Mouse (Mus musculus): Measurements from ENCODE around the gene Gm9573. TPM values are rescaled to one million over a fixed set of nuclear protein-coding genes. Genes with fewer than 3 reads are reported as not detected.

The Gm9573 gene
- not detected for total RNA-seq (2021)
- long read RNA-seq, experiment 1 = 0 reads
- long read RNA-seq, experiment 2 = 0 reads

DNA sequence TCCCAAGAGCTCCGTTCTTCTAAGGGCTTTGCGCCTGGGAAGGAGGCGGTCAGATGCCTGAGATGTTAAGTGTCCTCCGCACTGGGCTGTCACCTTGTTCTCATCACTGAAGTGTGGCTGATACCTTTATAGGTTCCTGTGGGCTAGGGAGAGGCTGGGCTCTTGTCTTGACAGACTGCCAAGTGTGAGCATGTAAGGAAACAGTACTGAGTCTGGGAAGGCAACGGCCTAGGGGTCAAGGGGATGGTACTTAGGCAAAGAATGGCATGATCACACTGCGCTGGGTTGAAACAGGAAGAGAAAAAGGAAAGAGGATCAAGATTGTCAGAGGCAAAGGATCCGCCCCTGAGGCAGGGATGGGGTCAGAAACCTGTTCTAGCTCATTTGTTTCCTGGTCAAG, at the start of gene Gm9573:
Gene Gm9573 (minus strand): TSS at position 101 of the 400 bp plus-strand sequence.
- no peak for DNase-seq (ENCODE audit: low spot score in 2 of 2)

DNA sequence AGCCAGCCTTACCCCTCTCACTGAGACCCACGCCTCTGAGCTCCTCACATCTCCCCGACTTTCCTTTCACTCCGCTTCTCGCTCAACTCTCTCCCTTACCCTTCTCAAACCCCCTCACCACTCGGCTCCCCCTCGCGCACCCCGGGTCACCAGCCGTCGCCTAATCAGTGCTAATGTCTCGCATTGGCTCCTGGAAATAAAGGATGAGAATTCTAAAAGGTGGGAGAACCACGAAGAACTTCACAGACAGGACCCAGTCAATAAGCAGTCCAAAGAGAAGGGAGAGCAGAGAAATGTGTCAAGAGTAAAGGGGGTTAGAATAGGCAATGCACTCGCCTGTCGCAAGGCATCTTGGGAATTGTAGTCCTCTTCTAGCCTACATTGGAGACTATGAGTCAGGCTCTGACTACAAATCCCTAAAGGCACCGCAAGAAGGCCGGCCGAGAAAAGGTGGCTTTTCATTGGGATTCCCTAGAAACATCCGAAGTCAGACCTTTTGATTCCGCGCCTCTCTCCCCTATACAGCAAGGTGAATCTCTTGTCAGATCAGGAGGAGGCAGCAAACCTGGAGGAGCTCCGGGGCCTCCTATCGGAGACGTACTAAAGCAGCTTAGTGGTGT, 47.1 kb upstream of the Gm9573 start, which contains the start of gene Gtf2h4:
Gene Gtf2h4 (minus strand): TSS at position 324 of the 620 bp plus-strand sequence.
- peak; percentile 66 to 72 for DNase-seq (ENCODE audit: low spot score in 2 of 2)

DNA sequence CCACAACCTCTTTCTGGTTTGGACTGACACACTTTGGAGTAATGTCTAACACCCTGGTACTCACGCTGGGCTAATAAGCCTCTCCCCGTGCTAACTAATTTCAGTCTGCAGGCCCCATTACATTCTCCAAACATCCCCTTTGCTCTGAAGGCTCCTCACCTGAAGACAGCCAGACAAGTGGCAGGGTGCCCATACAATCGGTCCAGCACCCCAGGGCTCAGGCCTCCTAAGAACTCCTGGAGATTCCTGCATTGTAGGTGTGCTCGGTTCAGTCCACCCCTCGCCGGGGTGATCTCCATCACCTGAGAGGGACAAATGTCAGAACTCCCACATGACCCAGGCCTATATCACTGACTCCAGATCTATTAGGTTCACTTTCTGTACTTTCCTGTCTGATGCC, 46.1 kb upstream of the Gm9573 start:
- no peak for DNase-seq (ENCODE audit: low spot score in 2 of 2)

DNA sequence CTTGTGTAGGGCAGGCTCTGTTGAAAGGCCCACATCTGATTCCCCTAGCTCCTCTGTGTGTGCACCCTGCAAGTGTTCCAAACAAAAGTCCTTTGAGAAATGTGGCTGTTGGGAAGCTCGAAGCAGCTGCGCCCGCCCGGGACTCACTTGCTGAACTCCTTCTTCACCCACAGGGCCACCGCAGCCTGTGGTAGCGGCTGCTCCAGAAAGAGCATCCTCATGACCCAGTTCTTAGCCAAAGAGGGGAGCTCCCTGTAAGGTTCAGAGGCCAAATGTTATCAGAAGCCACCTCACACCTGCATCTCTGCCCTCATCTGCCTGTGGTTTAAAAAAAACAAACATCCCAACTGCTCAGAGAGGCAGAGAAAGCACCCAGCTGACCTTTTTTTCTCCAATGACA, 45.4 kb upstream of the Gm9573 start:
- DNase-seq (ENCODE audit: low spot score in 2 of 2) = no peak

DNA sequence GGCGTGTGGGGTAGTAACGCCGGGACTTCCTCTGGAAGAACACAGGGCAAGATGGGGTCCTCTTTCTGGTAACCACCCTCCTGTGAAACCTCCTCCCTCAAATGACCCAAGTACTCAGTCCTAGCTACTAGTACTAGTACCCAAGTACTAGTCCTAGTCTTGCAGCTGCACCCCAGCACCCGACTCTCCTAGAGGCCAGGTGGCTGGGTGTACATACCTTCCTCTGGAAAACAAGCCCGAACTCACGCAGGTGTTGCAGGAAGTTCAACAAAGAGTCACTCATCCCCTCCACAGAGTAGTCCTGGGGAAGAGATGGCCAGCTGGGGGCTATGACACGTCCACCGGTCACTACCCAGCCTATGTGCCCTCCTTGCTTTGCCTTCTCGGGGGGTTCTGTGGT, 43.3 kb upstream of the Gm9573 start:
- no peak for DNase-seq (ENCODE audit: low spot score in 2 of 2)

DNA sequence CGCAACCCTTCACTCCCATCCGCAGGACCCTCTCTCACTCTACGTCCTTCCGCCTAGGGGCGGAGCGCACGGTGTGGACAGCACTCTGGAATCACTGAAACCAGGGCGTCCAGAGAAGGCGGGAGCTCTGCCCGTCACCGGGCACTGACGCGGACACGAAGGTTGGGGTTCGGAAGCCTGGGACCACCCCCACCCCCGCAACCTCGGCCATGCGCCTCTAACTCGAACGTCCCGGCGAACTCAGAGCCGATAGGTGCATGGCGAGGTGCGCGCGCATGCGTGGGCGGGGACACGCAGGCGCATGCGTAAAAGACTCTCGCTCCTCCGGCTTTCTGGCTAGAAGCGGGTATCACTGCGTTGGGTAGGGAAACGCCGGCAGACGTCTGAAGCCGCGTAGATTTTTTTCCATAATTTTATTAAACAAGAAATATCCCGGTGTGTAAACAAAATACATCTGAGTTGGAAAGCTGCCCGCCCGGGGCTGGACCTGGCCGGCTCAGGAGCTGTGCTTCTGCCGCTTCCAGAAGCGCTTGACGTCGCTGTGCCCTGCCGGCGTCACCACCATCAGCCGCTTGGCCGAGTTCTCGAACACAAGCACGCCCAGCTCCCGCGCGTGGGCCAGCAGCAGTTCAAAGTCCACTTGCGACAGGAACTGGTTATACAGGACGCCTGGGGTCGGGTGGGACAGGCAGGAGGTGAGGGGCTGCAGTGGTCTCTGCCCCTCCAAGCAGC, 41.1 kb upstream of the Gm9573 start, which contains the start of gene Vars2:
Gene Vars2 (minus strand): TSS at position 259 of the 732 bp plus-strand sequence.
- peak; percentile 97 to 98 for DNase-seq (ENCODE audit: low spot score in 2 of 2)

DNA sequence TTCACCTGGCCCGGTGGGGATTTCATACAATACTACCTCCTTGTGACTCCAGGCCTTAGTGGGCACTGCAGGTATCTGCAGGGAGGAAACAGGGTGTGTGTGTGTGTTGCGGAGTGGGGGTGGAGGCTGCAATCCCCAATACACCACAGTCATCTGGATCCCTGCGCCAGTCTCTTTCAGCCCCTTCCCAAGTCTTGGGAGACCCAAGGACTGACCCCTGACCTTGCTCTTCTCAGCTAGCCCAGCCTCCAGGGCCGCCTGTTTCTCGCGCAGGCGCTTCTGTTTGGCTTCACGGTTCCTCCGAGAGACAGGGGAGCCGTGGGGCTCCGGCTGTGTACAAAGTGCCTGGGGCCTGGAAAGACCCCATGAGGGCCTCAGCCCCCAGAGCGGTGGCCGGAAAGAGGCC, 40.4 kb upstream of the Gm9573 start:
- DNase-seq (ENCODE audit: low spot score in 2 of 2) = no peak

DNA sequence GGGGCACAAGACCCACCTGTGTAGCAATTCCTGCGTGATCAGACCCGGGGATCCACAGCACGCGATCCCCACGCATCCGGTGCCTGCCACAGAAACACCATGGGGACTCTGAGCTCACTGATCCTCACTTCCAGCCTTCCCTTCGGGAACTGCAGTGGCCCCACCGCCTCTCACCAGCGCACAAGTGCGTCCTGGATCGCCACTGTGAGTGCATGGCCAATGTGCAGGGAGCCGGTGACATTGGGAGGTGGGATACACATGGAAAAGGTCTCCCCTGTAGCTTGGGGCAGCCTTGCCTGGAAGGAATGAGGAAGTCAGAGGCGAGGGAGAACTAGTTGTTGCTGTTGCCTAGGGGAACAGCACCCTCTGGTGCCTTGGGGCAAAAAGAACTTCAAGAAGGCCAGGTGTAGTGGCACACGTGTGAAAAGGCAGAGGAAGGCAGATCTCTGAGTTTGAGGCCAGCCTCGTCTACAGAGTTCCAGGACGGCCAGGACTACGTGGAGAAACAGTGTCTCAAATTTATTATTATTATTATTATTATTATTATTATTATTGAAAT, 39.6 kb upstream of the Gm9573 start:
- DNase-seq (ENCODE audit: low spot score in 2 of 2) = no peak

DNA sequence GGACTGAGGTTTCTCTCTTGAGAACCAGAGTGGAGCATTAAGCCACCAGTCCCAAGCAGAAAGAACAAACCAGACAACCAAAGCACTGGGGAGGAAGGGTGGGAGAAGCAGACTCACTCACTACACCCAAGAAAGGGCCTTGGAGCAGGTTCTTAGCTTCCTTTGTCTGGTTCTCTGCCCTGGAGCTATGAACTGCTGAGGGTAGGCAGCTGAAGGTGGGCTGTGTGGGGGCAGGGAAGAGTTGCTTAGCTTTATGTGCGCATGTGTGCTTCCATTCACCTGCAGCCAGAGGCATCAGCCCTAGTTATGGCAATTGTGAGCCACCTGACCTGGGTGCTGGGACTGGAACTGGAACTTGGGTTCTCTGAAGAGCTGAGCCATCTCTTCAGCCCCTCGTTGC, 26.6 kb upstream of the Gm9573 start:
- DNase-seq (ENCODE audit: low spot score in 2 of 2) = no peak

DNA sequence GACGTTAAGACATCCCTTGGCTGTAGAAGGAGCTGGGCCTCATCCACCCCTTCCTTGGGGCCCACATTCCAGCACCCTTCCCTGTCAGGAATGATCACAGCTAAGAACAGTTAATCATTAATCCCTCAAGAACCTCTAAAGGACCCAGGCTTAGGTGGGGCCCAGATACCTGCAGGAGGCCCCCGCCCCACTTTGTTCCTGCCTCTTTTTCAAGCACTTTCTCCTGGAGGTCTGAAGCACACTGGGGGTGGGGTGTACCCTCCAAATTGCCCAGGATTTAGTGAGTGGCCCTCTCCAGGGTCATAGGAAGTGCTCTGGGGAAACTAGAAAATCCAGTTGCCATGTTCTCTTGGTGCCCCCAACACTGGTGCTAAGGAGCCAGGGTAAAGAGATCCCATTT, 23.0 kb upstream of the Gm9573 start:
- no peak for DNase-seq (ENCODE audit: low spot score in 2 of 2)

DNA sequence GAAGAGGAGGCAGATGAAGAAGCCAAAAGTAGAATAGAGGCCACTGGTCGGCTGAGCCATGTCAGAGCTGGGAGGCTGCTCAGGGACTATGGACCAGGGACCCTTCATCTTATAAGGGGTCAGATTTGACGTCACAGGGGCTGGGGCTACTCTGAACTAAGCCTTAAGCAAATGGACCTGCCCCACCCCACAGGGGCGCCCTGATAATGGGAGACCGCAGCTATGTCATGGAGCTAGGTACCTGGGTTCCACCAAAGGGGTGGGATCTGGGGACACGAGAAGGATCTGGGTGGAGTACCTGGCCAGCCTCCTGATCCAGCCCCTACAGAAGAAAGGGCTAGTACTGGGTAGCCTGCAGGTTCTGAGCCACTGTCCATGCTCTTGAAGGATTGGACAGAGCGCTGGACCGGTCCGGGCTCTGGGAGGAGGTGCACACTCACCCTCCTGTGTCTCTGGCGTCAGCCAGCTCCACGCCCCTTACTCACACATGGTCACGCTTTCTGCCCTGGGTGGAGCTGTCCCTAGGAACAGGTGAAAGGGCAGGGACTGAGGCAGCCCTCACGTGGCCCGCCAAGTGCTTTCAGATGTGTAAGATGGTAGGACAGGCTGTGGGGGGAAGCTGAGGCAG, 17.3 kb upstream of the Gm9573 start, which contains the start of gene Mucl3:
Gene Mucl3 (minus strand): TSS at position 87 of the 628 bp plus-strand sequence.
- DNase-seq (ENCODE audit: low spot score in 2 of 2) = no peak

DNA sequence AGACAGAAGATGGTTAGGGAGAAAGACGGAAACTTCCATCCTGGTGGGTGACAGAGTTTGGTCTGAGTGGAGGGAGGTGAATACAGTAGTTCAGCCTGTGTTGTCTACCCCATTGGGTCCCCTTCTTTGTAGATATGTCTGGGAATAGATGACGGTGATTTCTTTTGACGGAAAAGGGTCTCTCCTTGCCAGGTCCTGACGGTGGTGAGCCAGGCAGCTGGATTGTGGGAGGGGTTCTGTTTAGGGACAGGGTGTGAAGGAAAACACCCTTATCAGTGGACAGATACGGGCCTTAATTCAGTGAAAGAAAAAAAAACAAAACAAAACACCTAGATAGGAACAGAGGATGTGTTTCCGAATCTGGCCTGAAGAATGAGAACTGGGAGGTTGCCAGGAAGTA, 12.9 kb upstream of the Gm9573 start:
- DNase-seq (ENCODE audit: low spot score in 2 of 2) = no peak

DNA sequence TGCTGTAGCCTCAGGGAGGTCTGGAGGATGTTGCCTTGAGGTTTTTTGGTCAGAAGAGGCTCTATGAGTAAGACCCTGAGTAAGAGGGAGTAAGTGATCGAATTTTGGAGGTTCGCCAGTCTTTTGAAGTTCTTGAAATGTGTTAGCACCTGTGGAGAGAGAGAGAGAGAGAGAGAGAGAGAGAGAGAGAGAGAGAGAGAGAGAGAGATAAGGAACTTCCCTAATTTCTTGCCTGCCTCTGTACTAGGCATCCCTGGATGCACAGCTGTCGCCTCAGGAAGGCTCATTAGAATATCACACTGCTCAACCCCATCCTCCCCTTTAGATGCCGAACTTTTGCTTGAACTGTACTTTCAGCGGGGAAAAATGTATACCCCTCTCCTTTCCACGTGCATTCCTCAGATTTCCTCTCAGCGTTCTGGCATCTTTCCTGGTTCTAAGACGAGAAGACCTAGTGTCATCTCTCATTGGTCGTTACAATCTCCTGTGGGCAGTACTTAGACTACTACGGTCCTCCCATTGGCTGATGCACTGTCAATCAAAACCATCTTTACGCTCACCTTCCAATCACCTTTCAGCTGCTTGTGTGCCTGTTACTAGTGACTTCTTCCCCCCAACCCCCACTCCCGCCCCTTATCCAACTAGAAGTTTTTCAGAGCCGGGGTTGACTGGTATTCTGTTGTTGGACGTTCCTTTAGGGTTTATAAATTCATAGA, 12.2 kb upstream of the Gm9573 start:
- peak in 1 of 2 experiments; percentile 24 for DNase-seq (ENCODE audit: low spot score in 2 of 2)

DNA sequence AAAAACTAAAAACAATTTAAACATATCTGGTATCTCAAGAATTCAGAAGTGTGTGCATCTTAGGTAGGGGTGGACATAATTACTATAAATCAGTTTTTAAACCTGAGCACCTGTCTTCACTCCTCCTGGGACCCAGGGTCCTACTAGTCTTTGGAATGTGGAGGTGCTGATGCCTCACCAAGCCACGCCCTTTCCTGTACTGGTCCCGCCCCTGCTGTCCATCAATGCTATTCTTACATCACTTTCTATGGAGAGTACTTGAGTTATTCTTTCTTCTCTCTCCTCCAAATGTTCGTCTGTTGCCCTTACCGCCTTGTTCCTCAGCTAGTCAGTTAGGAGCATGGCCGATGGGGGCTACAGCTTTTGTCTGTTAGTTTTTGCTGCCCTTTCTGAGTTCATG, 9.9 kb upstream of the Gm9573 start:
- DNase-seq (ENCODE audit: low spot score in 2 of 2) = no peak

DNA sequence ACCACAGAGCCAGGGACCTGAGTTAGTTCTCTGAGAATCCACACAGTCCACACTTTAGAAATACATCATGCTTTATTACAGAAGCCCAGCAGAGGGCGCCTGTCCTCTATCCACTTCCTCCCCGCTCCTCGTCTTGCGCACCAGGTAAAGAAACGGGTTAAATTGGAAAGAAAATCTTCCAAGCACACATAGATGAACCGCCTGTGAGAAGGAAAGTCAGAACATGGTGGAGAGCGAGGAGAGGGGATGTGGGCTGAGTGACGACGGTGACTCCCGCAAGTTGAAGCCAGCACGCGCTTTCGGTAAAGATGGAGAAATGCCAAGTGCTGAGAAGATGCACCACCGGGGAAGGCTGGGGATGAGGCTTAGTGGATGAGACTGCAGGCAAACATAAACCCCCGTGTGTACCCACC, 9.3 kb upstream of the Gm9573 start:
- DNase-seq (ENCODE audit: low spot score in 2 of 2) = peak; percentile 57 to 59

DNA sequence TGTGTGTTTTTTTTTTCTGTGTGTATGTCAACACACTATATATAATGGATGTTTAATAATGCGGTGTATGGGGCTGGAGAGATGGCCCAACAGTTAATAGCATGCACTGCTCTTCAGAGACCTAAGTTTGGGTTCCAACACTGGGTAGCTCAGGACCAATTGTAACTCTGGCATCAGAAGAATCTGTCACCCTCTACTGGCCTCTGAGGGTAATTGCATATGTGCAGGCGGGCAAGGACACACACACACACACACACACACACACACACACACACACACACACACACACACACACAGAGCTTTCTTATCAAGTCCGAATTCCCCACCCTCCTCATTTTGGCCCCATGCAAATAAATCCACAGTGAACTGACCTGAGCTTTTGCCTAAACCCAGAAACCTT, 8.8 kb upstream of the Gm9573 start:
- no peak for DNase-seq (ENCODE audit: low spot score in 2 of 2)

DNA sequence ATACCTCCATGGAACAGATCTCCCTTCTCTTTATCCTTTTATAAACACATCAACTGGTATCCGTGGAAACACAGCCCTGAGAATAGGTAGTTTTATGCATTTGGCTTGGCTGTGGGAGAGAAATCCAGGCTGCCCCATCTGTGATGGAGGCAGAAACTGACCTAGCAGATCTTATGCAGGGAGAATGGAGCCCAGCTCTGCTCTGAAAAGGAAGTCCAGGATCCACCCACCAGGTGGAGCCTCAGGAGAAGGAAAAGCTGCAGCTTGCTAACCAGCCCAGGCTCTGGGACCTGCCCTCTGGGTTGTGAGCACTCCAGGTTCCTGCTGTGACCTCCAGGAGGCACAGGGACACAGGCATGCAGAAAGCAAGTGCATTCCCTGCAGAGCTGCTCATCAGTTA, 7.6 kb upstream of the Gm9573 start:
- DNase-seq (ENCODE audit: low spot score in 2 of 2) = no peak

DNA sequence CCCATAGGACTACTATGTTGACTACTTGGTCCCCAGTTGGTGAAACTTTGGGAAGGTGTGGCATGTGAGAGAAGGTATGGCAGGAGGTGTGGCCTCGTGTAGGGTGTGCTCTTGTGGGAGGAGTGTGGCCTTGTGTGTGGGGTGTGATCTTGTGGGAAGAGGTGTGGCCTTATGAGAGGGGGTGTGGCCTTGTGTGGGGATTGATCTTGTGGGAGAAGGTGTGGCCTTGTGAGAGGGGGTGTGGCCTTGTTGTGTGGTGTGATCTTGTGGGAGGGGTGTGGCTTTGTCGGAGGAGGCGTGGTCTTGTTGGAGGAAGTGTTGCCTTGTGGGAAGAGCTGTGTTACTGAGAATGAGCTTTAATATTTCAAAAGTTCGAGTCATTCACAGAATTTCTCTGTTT, 9.3 kb downstream of the Gm9573 start:
- DNase-seq (ENCODE audit: low spot score in 2 of 2) = no peak

DNA sequence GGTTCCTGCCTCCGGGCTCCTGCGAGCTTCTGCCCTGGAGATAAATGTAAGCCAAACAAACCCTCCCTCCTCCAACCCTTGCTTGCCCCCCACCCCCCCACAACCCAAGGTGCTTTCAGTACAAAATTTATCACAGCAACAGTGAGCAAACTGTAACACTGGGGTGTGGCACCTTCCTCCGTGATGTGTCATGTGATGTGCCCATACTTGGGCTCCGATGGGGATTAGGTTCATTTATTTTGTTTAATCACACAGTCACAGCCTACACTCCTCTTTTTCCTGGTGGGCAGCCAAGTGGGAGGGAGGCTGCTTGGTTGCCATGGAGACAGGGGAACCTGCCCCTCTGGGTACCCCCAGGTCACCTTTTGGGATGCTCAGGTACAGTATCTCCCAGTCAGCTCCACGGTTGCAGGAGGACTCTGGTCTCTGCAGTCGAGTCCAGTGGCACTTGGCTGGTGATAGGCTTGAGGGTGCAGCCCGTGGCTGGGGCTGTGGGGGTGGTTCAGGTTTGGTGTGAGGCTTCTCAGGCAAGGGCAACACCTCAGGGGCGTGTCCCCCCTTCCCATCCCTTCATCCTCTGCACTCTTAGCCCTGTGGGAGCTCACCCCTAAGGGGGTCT, 24.6 kb downstream of the Gm9573 start:
- no peak for DNase-seq (ENCODE audit: low spot score in 2 of 2)

DNA sequence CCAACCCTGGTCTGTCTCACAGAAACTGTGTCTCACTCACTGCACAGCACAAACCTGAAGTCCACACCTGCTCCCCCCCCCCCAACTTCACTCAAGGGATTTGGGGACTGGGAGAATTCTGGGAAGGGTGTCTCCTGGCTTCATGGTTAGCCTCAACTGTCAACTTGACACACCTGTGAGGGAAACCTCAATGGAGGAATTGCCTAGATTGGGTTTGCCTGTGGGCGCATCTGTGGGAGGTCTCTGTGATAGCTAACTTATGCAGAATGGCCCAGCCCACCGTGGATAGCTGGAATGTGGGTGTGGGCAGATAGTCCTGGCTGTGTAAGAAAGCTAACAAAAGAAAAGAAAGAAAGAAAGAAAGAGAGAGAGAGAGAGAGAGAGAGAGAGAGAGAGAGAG, 25.2 kb downstream of the Gm9573 start, which contains the start of gene Sfta2:
Gene Sfta2 (plus strand): TSS at position 301 of the 400 bp plus-strand sequence.
- DNase-seq (ENCODE audit: low spot score in 2 of 2) = no peak

DNA sequence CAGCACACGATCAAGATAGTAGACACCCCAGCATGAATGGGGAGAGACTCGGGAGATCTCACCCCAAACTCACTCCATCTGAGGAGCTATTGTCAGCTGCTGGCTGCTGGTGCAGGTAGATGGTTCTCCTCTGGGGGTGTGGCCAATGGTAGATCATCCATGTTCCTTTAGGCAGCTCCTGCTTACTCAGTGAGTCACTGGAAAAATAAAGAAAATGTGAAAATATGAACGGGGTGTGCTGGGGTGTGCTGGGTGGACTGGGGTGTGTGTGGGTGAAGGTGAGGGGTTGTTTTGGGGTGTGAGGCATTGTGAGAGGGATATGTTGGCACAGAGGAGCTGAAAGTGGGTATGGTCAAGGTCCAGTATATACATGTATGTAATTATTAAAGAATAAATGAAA, 29.0 kb downstream of the Gm9573 start:
- no peak for DNase-seq (ENCODE audit: low spot score in 2 of 2)

All from adrenal gland, adult 18-20 months (tissue).